Mouse (Mus musculus) forebrain, embryonic 11.5 days (tissue): ENCODE results near the gene Pomgnt2. TPM values are rescaled to one million over a fixed set of nuclear protein-coding genes. Genes with fewer than 3 reads are reported as not detected.

Source experiments
- ATAC-seq: fragments of 200-750 bp; cut with Nextera tagmentation; replicated peaks from 2 replicates; pipeline ENCODE4 v1.8.0; 2017; ENCODE audit warnings: moderate TSS enrichment; ENCODE audit not compliant: low FRiP score
- DNase-seq: peaks from one replicate; pipeline ENCODE4 v3.0.0-alpha.2; 2017; ENCODE audit warnings: low spot score
- H3K27ac ChIP-seq: fragments of 300-500 bp; sonication (generic); 2 replicates; pipeline ENCODE4 v1.5.1; 2014; ENCODE audit warnings: low read depth, low read length
- H3K27me3 ChIP-seq: fragments of 300-500 bp; sonication (generic); 2 replicates; pipeline ENCODE4 v1.6.1; 2014; ENCODE audit warnings: mild to moderate bottlenecking, low read length, mixed read lengths; ENCODE audit not compliant: control insufficient read depth, insufficient read depth
- H3K36me3 ChIP-seq: fragments of 300-500 bp; sonication (generic); 2 replicates; pipeline ENCODE4 v1.6.1; 2014; ENCODE audit warnings: mild to moderate bottlenecking, low read length, moderate library complexity, mixed read lengths; ENCODE audit not compliant: control insufficient read depth, insufficient read depth
- H3K4me1 ChIP-seq: fragments of 300-500 bp; sonication (generic); replicated peaks from 2 replicates; pipeline ENCODE4 v1.6.1; 2014; ENCODE audit warnings: low read length, mixed read lengths; ENCODE audit not compliant: control insufficient read depth, insufficient read depth
- H3K4me2 ChIP-seq: fragments of 300-500 bp; sonication (generic); 2 replicates; pipeline ENCODE4 v1.6.1; 2014; ENCODE audit warnings: low read depth, mild to moderate bottlenecking, low read length, moderate library complexity, mixed read lengths; ENCODE audit not compliant: severe bottlenecking
- H3K4me3 ChIP-seq: fragments of 300-500 bp; sonication (generic); 2 replicates; pipeline ENCODE4 v1.5.1; 2014; ENCODE audit warnings: low read depth, low read length
- H3K9ac ChIP-seq: fragments of 300-500 bp; sonication (generic); 2 replicates; pipeline ENCODE4 v1.6.1; 2014; ENCODE audit warnings: low read length
- H3K9me3 ChIP-seq: fragments of 300-500 bp; sonication (generic); 2 replicates; pipeline ENCODE4 v1.6.1; 2016; ENCODE audit warnings: low read length, mixed read lengths; ENCODE audit not compliant: control insufficient read depth
- WGBS: fragments of 180-500 bp; shearing (Covaris S2); extraction: QIAGEN DNeasy Blood & Tissue Kit; methylation state at CpG from one replicate; pipeline ENCODE4 v1.1.7; 2014; 5-methylcytosine and 5-hydroxymethylcytosine counted together
- polyA plus RNA-seq: library from polyadenylated mRNA; unstranded; fragments of >200 nt; fragmentation: Nextera tagmentation; extraction: Ambion mirVana; gene quantifications from 2 replicates; pipeline ENCODE4 v1.2.1, GENCODE M21; 2014

The Pomgnt2 gene
- polyA plus RNA-seq, 1 experiment from 2014 or later: 12.9 TPM

GRCm38 (mm10) chr9:122006175-122006574 is 9.3 kb upstream of the Pomgnt2 start:
- no peak for DNase-seq
- H3K4me3 ChIP-seq: no peak overlapping the region
- no peaks in the 10 kb centered on the region for H3K4me1 ChIP-seq
- no peaks in the 10 kb centered on the region for H3K36me3 ChIP-seq
- no peak overlapping the region for H3K4me2 ChIP-seq
- H3K9me3 ChIP-seq: no peaks in the 10 kb centered on the region
- H3K27me3 ChIP-seq: no peaks in the 10 kb centered on the region
- ATAC-seq: no peak
- no peak overlapping the region for H3K9ac ChIP-seq
- 87% methylated on average over 2 of the region's 2 CpGs for WGBS
- H3K27ac ChIP-seq: no peak overlapping the region

- no peak overlapping the region for H3K4me3 ChIP-seq
- H3K4me2 ChIP-seq: no peak overlapping the region
- H3K9me3 ChIP-seq: no peaks in the 10 kb centered on the region
- H3K36me3 ChIP-seq: no peaks in the 10 kb centered on the region
- H3K27ac ChIP-seq: no peak overlapping the region
- ATAC-seq (no peak), DNase-seq (no peak)
- peaks cover 2% of the 10 kb centered on the region; the same call in 1 of the 2 replicates for H3K4me1 ChIP-seq
- no peaks in the 10 kb centered on the region for H3K27me3 ChIP-seq
- H3K9ac ChIP-seq: no peak overlapping the region
- 86% methylated on average over 4 of the region's 4 CpGs for WGBS
Observed at GRCm38 (mm10) chr9:121997978-121998377, 1.1 kb upstream of the Pomgnt2 start.

GRCm38 (mm10) chr9:121995508-121996131 is 1.3 kb downstream of the Pomgnt2 start:
- under 1% methylated on average over 52 of the region's 53 CpGs for WGBS
- DNase-seq: peak; percentile 87

GRCm38 (mm10) chr9:121995077-121995476 is 1.8 kb downstream of the Pomgnt2 start:
- H3K27ac ChIP-seq: no peak overlapping the region
- no peaks in the 10 kb centered on the region for H3K27me3 ChIP-seq
- H3K9me3 ChIP-seq: no peaks in the 10 kb centered on the region
- H3K36me3 ChIP-seq: no peaks in the 10 kb centered on the region
- peak overlapping the region; percentile 83 for H3K9ac ChIP-seq
- 16% methylated on average over 10 of the region's 10 CpGs for WGBS
- peak overlapping the region; percentile 94 for H3K4me2 ChIP-seq
- peaks cover 2% of the 10 kb centered on the region; the same call in 1 of the 2 replicates for H3K4me1 ChIP-seq
- ATAC-seq: no peak
- no peak for DNase-seq
- peak overlapping the region; percentile 88 for H3K4me3 ChIP-seq

More at GRCm38 (mm10) chr9:121995508-121996131, 1.3 kb downstream of the Pomgnt2 start:
- H3K36me3 ChIP-seq: no peaks in the 10 kb centered on the region
- peak overlapping the region; percentile 94 for H3K4me2 ChIP-seq
- H3K27ac ChIP-seq: no peak overlapping the region
- H3K9ac ChIP-seq: peak overlapping the region; percentile 83
- peaks cover 2% of the 10 kb centered on the region; the same call in 1 of the 2 replicates for H3K4me1 ChIP-seq
- H3K9me3 ChIP-seq: no peaks in the 10 kb centered on the region
- peak overlapping the region; percentile 88 for H3K4me3 ChIP-seq
- H3K27me3 ChIP-seq: no peaks in the 10 kb centered on the region
- peak; percentile 88 for ATAC-seq

- Histone ChIP-seq H3K9me3 (no peaks in the 10 kb centered on the region), H3K4me3 (no peak overlapping the region), H3K4me1 (peaks cover 6% of the 10 kb centered on the region), H3K27ac (no peak overlapping the region), H3K4me2 (no peak overlapping the region), H3K9ac (no peak overlapping the region), H3K27me3 (no peaks in the 10 kb centered on the region), H3K36me3 (no peaks in the 10 kb centered on the region)
- DNase-seq: no peak
- WGBS: 77% methylated on average over 3 of the region's 3 CpGs
- ATAC-seq: no peak
Observed at GRCm38 (mm10) chr9:121993047-121993446, 3.9 kb downstream of the Pomgnt2 start.

GRCm38 (mm10) chr9:121991041-121991440 is 5.9 kb downstream of the Pomgnt2 start:
- Histone ChIP-seq H3K4me3 (no peak overlapping the region), H3K9ac (no peak overlapping the region), H3K4me2 (no peak overlapping the region), H3K36me3 (no peaks in the 10 kb centered on the region), H3K9me3 (no peaks in the 10 kb centered on the region), H3K27me3 (no peaks in the 10 kb centered on the region), H3K27ac (no peak overlapping the region), H3K4me1 (peaks cover 6% of the 10 kb centered on the region)
- ATAC-seq (no peak), DNase-seq (no peak)
- WGBS: 80% methylated on average over 5 of the region's 5 CpGs

GRCm38 (mm10) chr9:121989536-121989935 is 7.4 kb downstream of the Pomgnt2 start:
- H3K4me1 ChIP-seq: peaks cover 5% of the 10 kb centered on the region
- ATAC-seq (no peak), DNase-seq (no peak)
- no peaks in the 10 kb centered on the region for H3K9me3 ChIP-seq
- H3K9ac ChIP-seq: no peak overlapping the region
- H3K36me3 ChIP-seq: no peaks in the 10 kb centered on the region
- 34% methylated on average over 5 of the region's 5 CpGs for WGBS
- H3K4me2 ChIP-seq: no peak overlapping the region
- no peak overlapping the region for H3K4me3 ChIP-seq
- no peaks in the 10 kb centered on the region for H3K27me3 ChIP-seq
- no peak overlapping the region for H3K27ac ChIP-seq

- ATAC-seq: no peak
- H3K4me3 ChIP-seq: no peak overlapping the region
- no peaks in the 10 kb centered on the region for H3K9me3 ChIP-seq
- peaks cover 4% of the 10 kb centered on the region for H3K4me1 ChIP-seq
- H3K27me3 ChIP-seq: no peaks in the 10 kb centered on the region
- H3K4me2 ChIP-seq: no peak overlapping the region
- WGBS: 83% methylated on average over 3 of the region's 3 CpGs
- H3K36me3 ChIP-seq: no peaks in the 10 kb centered on the region
- H3K9ac ChIP-seq: no peak overlapping the region
- no peak overlapping the region for H3K27ac ChIP-seq
- no peak for DNase-seq
Observed at GRCm38 (mm10) chr9:121988910-121989309, 8.0 kb downstream of the Pomgnt2 start.
